Mouse (Mus musculus) heart, embryonic 10.5 days (tissue): ENCODE measurements around the gene Ly86. TPM values are rescaled to one million over a fixed set of nuclear protein-coding genes. Genes with fewer than 3 reads are reported as not detected.

Experiments
- DNase-seq: peaks from one replicate; pipeline ENCODE4 v3.0.0-alpha.2; 2017; ENCODE audit warnings: low spot score
- H3K27ac ChIP-seq: fragments of 300-500 bp; sonication (generic); 2 replicates; pipeline ENCODE4 v1.5.1; 2016; ENCODE audit warnings: mild to moderate bottlenecking
- H3K27me3 ChIP-seq: fragments of 300-500 bp; sonication (generic); 2 replicates; pipeline ENCODE4 v1.6.1; 2016; ENCODE audit warnings: mild to moderate bottlenecking; ENCODE audit not compliant: poor library complexity, insufficient read depth, severe bottlenecking
- H3K36me3 ChIP-seq: fragments of 300-500 bp; sonication (generic); 2 replicates; pipeline ENCODE4 v1.6.1; 2016; ENCODE audit warnings: mild to moderate bottlenecking, moderate library complexity
- H3K4me1 ChIP-seq: fragments of 300-500 bp; sonication (generic); 2 replicates; pipeline ENCODE4 v1.6.1; 2016; ENCODE audit warnings: mild to moderate bottlenecking
- H3K4me3 ChIP-seq: fragments of 300-500 bp; sonication (generic); 2 replicates; pipeline ENCODE4 v1.5.1; 2016; ENCODE audit warnings: mild to moderate bottlenecking, moderate library complexity
- H3K9me3 ChIP-seq: fragments of 300-500 bp; sonication (generic); 2 replicates; pipeline ENCODE4 v1.6.1; 2016; ENCODE audit warnings: mild to moderate bottlenecking, moderate library complexity
- WGBS: fragments of 180-500 bp; shearing (Covaris S2); methylation state at CpG from one replicate; pipeline ENCODE4 v1.1.7; 2016; 5-methylcytosine and 5-hydroxymethylcytosine counted together
- polyA plus RNA-seq: library from polyadenylated mRNA; unstranded; fragments of >200 nt; fragmentation: Nextera tagmentation; extraction: Ambion mirVana; gene quantifications from 2 replicates; pipeline ENCODE4 v1.2.1, GENCODE M21; 2016

Gene Ly86
- 0.46 and 1.3 TPM in 2 replicates for polyA plus RNA-seq

GRCm38 (mm10) chr13:37344909-37345772, at the start of gene Ly86:
TSS of gene Ly86 (plus strand) at chr13:37345208.
- 89% methylated on average over 28 of the region's 28 CpGs for whole genome bisulfite sequencing
- Histone ChIP-seq H3K9me3 (no peaks in the 10 kb centered on the region), H3K36me3 (no peaks in the 10 kb centered on the region)

GRCm38 (mm10) chr13:37297886-37298285, 47.1 kb upstream of the Ly86 start:
- peak; percentile 4 for DNase-seq
- WGBS, result 76% methylated on average over 5 of the region's 5 CpGs
- no peaks in the 10 kb centered on the region for H3K36me3 ChIP-seq
- H3K27me3 ChIP-seq, result no peaks in the 10 kb centered on the region
- H3K27ac ChIP-seq, result no peak overlapping the region
- H3K9me3 ChIP-seq, result no peaks in the 10 kb centered on the region
- no peaks in the 10 kb centered on the region for H3K4me1 ChIP-seq
- H3K4me3 ChIP-seq, result no peak overlapping the region

More at GRCm38 (mm10) chr13:37344909-37345772, at the start of gene Ly86:
- no peak for DNase-seq
- Histone ChIP-seq H3K4me3 (no peak within 1 kb of the TSS), H3K27ac (no peak within 1 kb of the TSS), H3K27me3 (no peaks in the 10 kb centered on the region), H3K4me1 (no peaks in the 10 kb centered on the region)

- no peak overlapping the region for H3K27ac ChIP-seq
These were observed 46.2 kb upstream of the Ly86 start for GRCm38 (mm10) chr13:37298856-37299255.

GRCm38 (mm10) chr13:37302877-37303276, 42.1 kb upstream of the Ly86 start:
- Histone ChIP-seq H3K4me1 (no peaks in the 10 kb centered on the region), H3K27ac (no peak overlapping the region), H3K27me3 (no peaks in the 10 kb centered on the region), H3K36me3 (no peaks in the 10 kb centered on the region), H3K9me3 (no peaks in the 10 kb centered on the region), H3K4me3 (no peak overlapping the region)
- DNase-seq, result no peak
- WGBS, result 48% methylated on average over 5 of the region's 5 CpGs

More at GRCm38 (mm10) chr13:37298856-37299255, 46.2 kb upstream of the Ly86 start:
- WGBS, result 50% methylated on average over 1 of the region's 1 CpGs
- Histone ChIP-seq H3K4me3 (no peak overlapping the region), H3K4me1 (no peaks in the 10 kb centered on the region), H3K27me3 (no peaks in the 10 kb centered on the region), H3K9me3 (no peaks in the 10 kb centered on the region), H3K36me3 (no peaks in the 10 kb centered on the region)
- DNase-seq, result peak; percentile 43

GRCm38 (mm10) chr13:37308006-37308405, 37.0 kb upstream of the Ly86 start:
- no peaks in the 10 kb centered on the region for H3K9me3 ChIP-seq
- no peak overlapping the region for H3K27ac ChIP-seq
- 69% methylated on average over 4 of the region's 4 CpGs for WGBS
- peaks cover 15% of the 10 kb centered on the region for H3K4me1 ChIP-seq
- DNase-seq, result no peak
- no peaks in the 10 kb centered on the region for H3K36me3 ChIP-seq
- H3K4me3 ChIP-seq, result no peak overlapping the region
- H3K27me3 ChIP-seq, result peaks cover 12% of the 10 kb centered on the region

GRCm38 (mm10) chr13:37309296-37309695, 35.7 kb upstream of the Ly86 start:
- 63% methylated on average over 5 of the region's 5 CpGs for WGBS
- Histone ChIP-seq H3K4me3 (no peak overlapping the region), H3K27me3 (peaks cover 17% of the 10 kb centered on the region), H3K9me3 (no peaks in the 10 kb centered on the region), H3K36me3 (no peaks in the 10 kb centered on the region), H3K27ac (no peak overlapping the region), H3K4me1 (peaks cover 15% of the 10 kb centered on the region)
- no peak for DNase-seq

- Histone ChIP-seq H3K9me3 (no peaks in the 10 kb centered on the region), H3K4me3 (no peak overlapping the region)
- WGBS, result 38% methylated on average over 8 of the region's 8 CpGs
These were observed 34.7 kb upstream of the Ly86 start for GRCm38 (mm10) chr13:37310331-37310730.

GRCm38 (mm10) chr13:37311555-37312221, 33.3 kb upstream of the Ly86 start:
- no peak for DNase-seq
- peaks cover 15% of the 10 kb centered on the region for H3K4me1 ChIP-seq
- 8% methylated on average over 27 of the region's 27 CpGs for WGBS
- no peaks in the 10 kb centered on the region for H3K36me3 ChIP-seq
- peaks cover 17% of the 10 kb centered on the region for H3K27me3 ChIP-seq
- H3K4me3 ChIP-seq, result peak overlapping the region; percentile 62
- peak overlapping the region; percentile 86 for H3K27ac ChIP-seq
- no peaks in the 10 kb centered on the region for H3K9me3 ChIP-seq

More at GRCm38 (mm10) chr13:37310331-37310730, 34.7 kb upstream of the Ly86 start:
- Histone ChIP-seq H3K36me3 (no peaks in the 10 kb centered on the region), H3K27ac (no peak overlapping the region), H3K27me3 (peaks cover 17% of the 10 kb centered on the region), H3K4me1 (peaks cover 15% of the 10 kb centered on the region)
- DNase-seq, result no peak

GRCm38 (mm10) chr13:37312222-37312928, 32.6 kb upstream of the Ly86 start:
- Histone ChIP-seq H3K4me1 (peaks cover 15% of the 10 kb centered on the region), H3K36me3 (no peaks in the 10 kb centered on the region), H3K4me3 (peak overlapping the region; percentile 62), H3K27me3 (peaks cover 17% of the 10 kb centered on the region), H3K27ac (peak overlapping the region; percentile 86), H3K9me3 (no peaks in the 10 kb centered on the region)
- DNase-seq, result peak; percentile 91
- 3% methylated on average over 25 of the region's 25 CpGs for WGBS

- DNase-seq, result no peak
- Histone ChIP-seq H3K27ac (no peak overlapping the region), H3K27me3 (peaks cover 17% of the 10 kb centered on the region), H3K4me1 (peaks cover 15% of the 10 kb centered on the region), H3K9me3 (no peaks in the 10 kb centered on the region), H3K36me3 (no peaks in the 10 kb centered on the region), H3K4me3 (no peak overlapping the region)
- WGBS, result 26% methylated on average over 4 of the region's 4 CpGs
These were observed 32.1 kb upstream of the Ly86 start for GRCm38 (mm10) chr13:37312951-37313350.

- H3K36me3 ChIP-seq, result no peaks in the 10 kb centered on the region
- H3K27ac ChIP-seq, result no peak overlapping the region
- no peaks in the 10 kb centered on the region for H3K9me3 ChIP-seq
- no peak overlapping the region for H3K4me3 ChIP-seq
- H3K4me1 ChIP-seq, result no peaks in the 10 kb centered on the region
- whole genome bisulfite sequencing, result 81% methylated on average over 3 of the region's 3 CpGs
- no peak for DNase-seq
- no peaks in the 10 kb centered on the region for H3K27me3 ChIP-seq
These were observed 19.5 kb upstream of the Ly86 start for GRCm38 (mm10) chr13:37325504-37325903.

- H3K36me3 ChIP-seq, result no peaks in the 10 kb centered on the region
- H3K4me3 ChIP-seq, result no peak overlapping the region
- no peaks in the 10 kb centered on the region for H3K9me3 ChIP-seq
- H3K27me3 ChIP-seq, result no peaks in the 10 kb centered on the region
- 68% methylated on average over 8 of the region's 8 CpGs for WGBS
- H3K27ac ChIP-seq, result no peak overlapping the region
- no peak for DNase-seq
- H3K4me1 ChIP-seq, result no peaks in the 10 kb centered on the region
These were observed 15.3 kb upstream of the Ly86 start for GRCm38 (mm10) chr13:37329747-37330146.

- Histone ChIP-seq H3K9me3 (no peaks in the 10 kb centered on the region), H3K4me3 (no peak overlapping the region), H3K36me3 (no peaks in the 10 kb centered on the region), H3K27me3 (no peaks in the 10 kb centered on the region), H3K4me1 (no peaks in the 10 kb centered on the region), H3K27ac (no peak overlapping the region)
- 87% methylated on average over 4 of the region's 4 CpGs for WGBS
- DNase-seq, result no peak
These were observed 14.0 kb upstream of the Ly86 start for GRCm38 (mm10) chr13:37330971-37331370.
